Mouse (Mus musculus) CH12.LX (cell line): Measurements from ENCODE around the gene Pdyn. TPM values are rescaled to one million over a fixed set of nuclear protein-coding genes. Genes with fewer than 3 reads are reported as not detected.

Experiments used
- DNase-seq: peaks from one replicate; pipeline ENCODE4 v3.0.0-alpha.2; 2013; ENCODE audit errors: extremely low read depth
- H3K27ac ChIP-seq: 2 replicates; pipeline ENCODE4 v1.5.1; 2012; ENCODE audit warnings: low read depth, mild to moderate bottlenecking, control low read depth, moderate library complexity; ENCODE audit not compliant: insufficient read depth
- H3K27me3 ChIP-seq: replicated peaks from 2 replicates; pipeline ENCODE3; 2012; ENCODE audit warnings: inconsistent platforms
- H3K36me3 ChIP-seq, 2 experiments: replicated peaks in 1 of 2; 2 replicates each; pipeline versions ENCODE3 to v1.6.1; 2012; ENCODE audit warnings: inconsistent platforms in 1 of 2, low read length in 1 of 2, mild to moderate bottlenecking in 1 of 2, mixed read lengths in 1 of 2, moderate library complexity in 1 of 2; ENCODE audit not compliant: control insufficient read depth in 1 of 2, insufficient read depth in 1 of 2
- H3K4me1 ChIP-seq, 2 experiments: 2 replicates each; pipeline ENCODE4 v1.6.1; 2012; ENCODE audit warnings: inconsistent platforms in 1 of 2, moderate library complexity in 1 of 2; ENCODE audit not compliant: insufficient read depth in 2 of 2, control insufficient read depth in 1 of 2
- H3K4me2 ChIP-seq: 2 replicates; pipeline ENCODE4 v1.6.1; 2012; ENCODE audit warnings: low read depth, mild to moderate bottlenecking, control low read depth; ENCODE audit not compliant: poor library complexity, insufficient read depth, severe bottlenecking
- H3K4me3 ChIP-seq, 3 experiments: fragments of 150-350 bp in 1 of 3; sonication (generic) in 1 of 3; replicated peaks in 1 of 3; 2 replicates each; pipeline versions ENCODE3 to v1.5.1; 2011 to 2012; ENCODE audit warnings: low read depth in 2 of 3, low read length in 2 of 3, mild to moderate bottlenecking in 2 of 3, moderate library complexity in 2 of 3, control low read depth in 1 of 3, improper control_type of control experiment in 1 of 3, inconsistent platforms in 1 of 3, mixed read lengths in 1 of 3; ENCODE audit not compliant: poor library complexity in 1 of 3
- H3K79me2 ChIP-seq: replicated peaks from 2 replicates; pipeline ENCODE4 v1.6.1; 2012; ENCODE audit warnings: mild to moderate bottlenecking, moderate library complexity; ENCODE audit not compliant: control insufficient read depth, poor library complexity, insufficient read depth, severe bottlenecking; ENCODE audit errors: extremely low read depth
- H3K9ac ChIP-seq: 2 replicates; pipeline ENCODE4 v1.6.1; 2012; ENCODE audit warnings: low read depth, mild to moderate bottlenecking, control low read depth, moderate library complexity; ENCODE audit not compliant: insufficient read depth
- H3K9me3 ChIP-seq: replicated peaks from 2 replicates; pipeline ENCODE3; 2012; ENCODE audit warnings: low read length, inconsistent platforms, mixed read lengths
- BHLHE40 ChIP-seq: IDR thresholded peaks from 2 replicates; pipeline ENCODE4 v1.6.1; 2011; ENCODE audit warnings: mild to moderate bottlenecking, low read depth, low read length, improper control_type of control experiment
- CHD1 ChIP-seq: IDR thresholded peaks from 2 replicates; pipeline ENCODE4 v1.6.1; 2012; ENCODE audit warnings: low read depth, low read length, improper control_type of control experiment, inconsistent platforms
- CTCF ChIP-seq, 2 experiments: IDR thresholded peaks in 1 of 2; conservative IDR thresholded peaks in 1 of 2; 2 replicates each; pipeline ENCODE4 v1.5.1; 2011 to 2012; ENCODE audit warnings: low read depth in 2 of 2, low read length in 2 of 2, improper control_type of control experiment in 1 of 2, inconsistent platforms in 1 of 2, mild to moderate bottlenecking in 1 of 2, moderate library complexity in 1 of 2
- ETS1 ChIP-seq: conservative IDR thresholded peaks from 2 replicates; pipeline ENCODE4 v1.6.1; 2012; ENCODE audit warnings: low read depth, mild to moderate bottlenecking, inconsistent platforms, low read length, improper control_type of control experiment, moderate library complexity
- GABPA ChIP-seq: IDR thresholded peaks from 2 replicates; pipeline ENCODE4 v1.6.1; 2012; ENCODE audit warnings: low read depth, low read length, improper control_type of control experiment, inconsistent platforms; ENCODE audit not compliant: insufficient replicate concordance
- IRF4 ChIP-seq: IDR thresholded peaks from 2 replicates; pipeline ENCODE4 v1.6.1; 2014; ENCODE audit warnings: low read depth, mild to moderate bottlenecking, inconsistent platforms, low read length, improper control_type of control experiment
- JUN ChIP-seq: IDR thresholded peaks from 2 replicates; pipeline ENCODE4 v1.6.1; 2011; ENCODE audit warnings: low read depth, mild to moderate bottlenecking, low read length, improper control_type of control experiment, moderate library complexity; ENCODE audit not compliant: insufficient read depth
- KAT2A ChIP-seq: IDR thresholded peaks from 2 replicates; pipeline ENCODE4 v1.6.1; 2012; ENCODE audit warnings: low read length, improper control_type of control experiment, inconsistent platforms; ENCODE audit not compliant: insufficient replicate concordance
- MAFK ChIP-seq: IDR thresholded peaks from 2 replicates; pipeline ENCODE4 v1.6.1; 2011; ENCODE audit warnings: low read length, improper control_type of control experiment; ENCODE audit not compliant: insufficient replicate concordance
- MEF2A ChIP-seq: IDR thresholded peaks from 2 replicates; pipeline ENCODE4 v1.6.1; 2014; ENCODE audit warnings: low read depth, mild to moderate bottlenecking, inconsistent platforms, low read length, improper control_type of control experiment, borderline replicate concordance
- MXI1 ChIP-seq: IDR thresholded peaks from 2 replicates; pipeline ENCODE4 v1.6.1; 2011; ENCODE audit warnings: mild to moderate bottlenecking, low read depth, low read length, improper control_type of control experiment
- NELFE ChIP-seq: IDR thresholded peaks from 2 replicates; pipeline ENCODE4 v1.6.1; 2011; ENCODE audit warnings: low read depth, low read length, improper control_type of control experiment
- NRF1 ChIP-seq: IDR thresholded peaks from 2 replicates; pipeline ENCODE4 v1.6.1; 2014; ENCODE audit warnings: low read depth, mild to moderate bottlenecking, inconsistent platforms, low read length, improper control_type of control experiment, moderate library complexity
- POLR2A ChIP-seq: IDR thresholded peaks from 2 replicates; pipeline ENCODE4 v1.6.1; 2011; ENCODE audit warnings: low read depth, mild to moderate bottlenecking, improper control_type of control experiment, low read length
- RCOR1 ChIP-seq: conservative IDR thresholded peaks from 2 replicates; pipeline ENCODE4 v1.6.1; 2012; ENCODE audit warnings: low read depth, mild to moderate bottlenecking, inconsistent platforms, low read length, improper control_type of control experiment
- SIN3A ChIP-seq: IDR thresholded peaks from 2 replicates; pipeline ENCODE4 v1.6.1; 2012; ENCODE audit warnings: low read length, improper control_type of control experiment, inconsistent platforms
- SMC3 ChIP-seq: IDR thresholded peaks from 2 replicates; pipeline ENCODE4 v1.6.1; 2011; ENCODE audit warnings: low read depth, low read length, improper control_type of control experiment
- TBP ChIP-seq: conservative IDR thresholded peaks from 2 replicates; pipeline ENCODE4 v1.6.1; 2011; ENCODE audit warnings: low read depth, low read length, improper control_type of control experiment
- TCF12 ChIP-seq: IDR thresholded peaks from 2 replicates; pipeline ENCODE4 v1.6.1; 2014; ENCODE audit warnings: low read depth, mild to moderate bottlenecking, inconsistent platforms, low read length, improper control_type of control experiment
- UBTF ChIP-seq: IDR thresholded peaks from 2 replicates; pipeline ENCODE4 v1.6.1; 2012; ENCODE audit warnings: low read depth, mild to moderate bottlenecking, inconsistent platforms, low read length, improper control_type of control experiment, moderate library complexity
- USF1 ChIP-seq: IDR thresholded peaks from 2 replicates; pipeline ENCODE4 v1.6.1; 2014; ENCODE audit warnings: low read depth, mild to moderate bottlenecking, inconsistent platforms, low read length, improper control_type of control experiment
- USF2 ChIP-seq: conservative IDR thresholded peaks from 2 replicates; pipeline ENCODE4 v1.6.1; 2011; ENCODE audit warnings: low read depth, low read length, improper control_type of control experiment
- ZC3H11A ChIP-seq: IDR thresholded peaks from 2 replicates; pipeline ENCODE4 v1.6.1; 2012; ENCODE audit warnings: low read depth, mild to moderate bottlenecking, inconsistent platforms, low read length, improper control_type of control experiment
- ZKSCAN1 ChIP-seq: IDR thresholded peaks from 2 replicates; pipeline ENCODE4 v1.6.1; 2012; ENCODE audit warnings: low read depth, inconsistent platforms, low read length, improper control_type of control experiment, borderline replicate concordance
- ZMIZ1 ChIP-seq: IDR thresholded peaks from 2 replicates; pipeline ENCODE4 v1.6.1; 2012; ENCODE audit warnings: low read depth, mild to moderate bottlenecking, inconsistent platforms, low read length, improper control_type of control experiment
- dilution Hi-C: fragments of 300-500 bp; cut with MboI; formaldehyde crosslinking; loops from 2 replicates; pipeline ENCODE4 v1.14.3; 2020; ENCODE audit warnings: low sequenced_read_pairs; ENCODE audit not compliant: extremely low pct_unique_long_range_greater_than_20kb, extremely low pct_ligation_motif_present
- in situ Hi-C: fragments of 300-500 bp; cut with MboI; formaldehyde crosslinking; loops from 3 replicates; pipeline ENCODE4 v1.14.3; 2019; ENCODE audit warnings: low sequenced_read_pairs, low pct_ligation_motif_present, low pct_unique_long_range_greater_than_20kb, mixed read lengths
- polyA plus RNA-seq: library from polyadenylated mRNA; unstranded; fragments of >175 nt; gene quantifications from 2 replicates; pipeline ENCODE4 v1.2.1, GENCODE M21; 2012; ENCODE audit warnings: low read depth; ENCODE audit not compliant: insufficient read length
- total RNA-seq, 2 experiments: library from RNA; depleted of rRNA; stranded (reverse); fragments of 300-350 nt in 1 of 2; fragments of >200 nt in 1 of 2; gene quantifications; 2 replicates each; pipeline ENCODE4 v1.2.3; 2012 to 2014

Gene Pdyn
- total and polyA plus RNA-seq, 3 experiments, result not detected

DNA sequence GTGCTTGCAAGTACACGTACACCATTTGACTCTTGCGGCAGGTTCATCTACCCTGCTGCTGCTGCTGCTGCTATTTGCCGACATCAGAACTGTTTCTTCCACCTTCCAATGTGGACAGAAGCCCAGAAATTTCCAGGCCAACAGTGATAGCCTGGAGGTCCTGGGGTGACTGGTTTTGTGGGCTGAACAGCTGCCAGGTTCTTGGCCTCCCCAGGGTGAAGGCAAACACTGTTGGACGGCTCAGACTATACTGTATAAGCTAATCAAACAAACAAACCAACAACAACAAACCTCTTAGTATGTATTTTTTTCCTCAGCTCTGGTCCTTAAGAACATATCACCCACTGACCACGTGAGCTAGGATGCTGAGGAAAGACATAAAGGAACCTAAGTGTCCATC lies 20.6 kb downstream of the Pdyn start:
- in situ Hi-C loops (loop anchor here (5.0 to 25.0 kb wide), 3 partner anchors 166 to 533 kb away; no protein-coding TSS in a partner anchor), dilution Hi-C loops (no loop called here)
- Histone ChIP-seq H3K79me2 (no peaks in the 10 kb centered on the region), H3K9me3 (no peaks in the 10 kb centered on the region), H3K36me3 (no peaks in the 10 kb centered on the region), H3K4me3 (no peak overlapping the region), H3K27ac (no peak overlapping the region), H3K9ac (no peak overlapping the region), H3K4me2 (no peak overlapping the region), H3K27me3 (peaks cover 45% of the 10 kb centered on the region), H3K4me1 (peaks cover 0 to 7% of the 10 kb centered on the region in 2 experiments; a peak in 2 of 4 replicates)
- DNase-seq, result no peak
- TF ChIP-seq NELFE, result no peak
- no peak for TF ChIP-seq USF1
- TF ChIP-seq JUN, result no peak
- TF ChIP-seq GABPA, result no peak
- no peak for TF ChIP-seq ZC3H11A
- TF ChIP-seq ZMIZ1, result no peak
- TF ChIP-seq KAT2A, result no peak
- TF ChIP-seq USF2, result no peak
- TF ChIP-seq MAFK, result no peak

DNA sequence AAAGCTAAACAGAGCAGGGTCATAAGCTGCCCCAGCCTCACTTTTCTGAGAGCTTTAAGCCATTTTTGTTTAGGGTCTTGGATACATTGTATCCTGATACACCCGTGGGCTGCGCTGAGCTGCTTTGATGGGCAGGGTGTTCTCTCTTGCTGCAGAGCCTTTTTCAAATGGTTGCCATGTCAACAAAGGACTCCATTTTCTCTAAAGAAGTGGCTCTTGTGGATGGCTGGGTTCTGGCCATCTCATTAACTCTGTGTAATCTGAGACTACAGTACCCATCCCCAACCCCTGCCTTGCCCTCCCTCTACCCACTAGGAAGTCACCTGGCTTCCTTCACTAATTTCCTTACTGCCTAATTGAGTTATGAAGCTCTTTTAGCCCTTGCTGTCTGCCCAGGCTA lies 22.0 kb downstream of the Pdyn start:
- peaks cover 43% of the 10 kb centered on the region for H3K27me3 ChIP-seq
- no peak overlapping the region for H3K27ac ChIP-seq
- no peaks in the 10 kb centered on the region for H3K9me3 ChIP-seq
- TF ChIP-seq CTCF (conservative IDR thresholded peaks at IDR 0.05 in 1 of 2, IDR thresholded peaks at IDR 0.05 in 1 of 2; ENCODE audit: low read depth in 2 of 2, low read length in 2 of 2) (no peak), TCF12 (no peak), TBP (no peak), RCOR1 (no peak), ZKSCAN1 (no peak), IRF4 (no peak), SMC3 (no peak), SIN3A (no peak), BHLHE40 (no peak), UBTF (no peak), ETS1 (no peak), CHD1 (no peak), MXI1 (no peak), MEF2A (no peak), POLR2A (no peak), NRF1 (no peak)
- H3K4me1 ChIP-seq, result peaks cover 0 to 7% of the 10 kb centered on the region in 2 experiments; a peak in 2 of 4 replicates
- H3K4me2 ChIP-seq, result no peak overlapping the region
- no peaks in the 10 kb centered on the region for H3K36me3 ChIP-seq
- no peak overlapping the region for H3K4me3 ChIP-seq
- H3K79me2 ChIP-seq, result no peaks in the 10 kb centered on the region
- dilution Hi-C loops (no loop called here), in situ Hi-C loops (loop anchor here (5.0 to 25.0 kb wide), 3 partner anchors 167 to 535 kb away; no protein-coding TSS in a partner anchor)
- DNase-seq, result no peak
- H3K9ac ChIP-seq, result no peak overlapping the region
